Mouse (Mus musculus) cortical plate, adult 2 months (tissue): ENCODE measurements around the gene Tmem35b.

Source experiments
- CTCF ChIP-seq: fragments of 200-500 bp; IDR thresholded peaks from 2 replicates; pipeline ENCODE4 v1.5.1; 2011; ENCODE audit warnings: mild to moderate bottlenecking, control low read depth, low read length; ENCODE audit not compliant: insufficient read depth; ENCODE audit errors: extremely low read depth
- POLR2A ChIP-seq: fragments of 200-500 bp; IDR thresholded peaks from 2 replicates; pipeline ENCODE4 v1.6.1; 2011; ENCODE audit warnings: mild to moderate bottlenecking, low read length, control low read depth; ENCODE audit not compliant: insufficient read depth; ENCODE audit errors: extremely low read depth

- no peak for TF ChIP-seq CTCF
- TF ChIP-seq POLR2A = no peak
These were observed 26.5 kb downstream of the Tmem35b start for GRCm38 (mm10) chr4:127150031-127150430.
